In genomic region chr4:135352326-135353065, GRCm38 (mm10) we compare ENCODE assay signal across 8 mouse cellular contexts. TPM values are rescaled to one million over a fixed set of nuclear protein-coding genes. Genes with fewer than 3 reads are reported as not detected.
DNase-seq lines count a peak whose midpoint lies in the region; ATAC-seq and TF ChIP-seq lines count a peak whose summit lies in the region.

No protein-coding gene starts in this region.

- H3K4me2 ChIP-seq in heart, embryonic 13.5 days = peak overlapping the region; percentile 93
- peak overlapping the region; percentile 64 for H3K4me2 ChIP-seq in intestine, embryonic 15.5 days (replicated peaks)
- H3K4me2 ChIP-seq in lung, embryonic 16.5 days (ENCODE audit: low read depth, low read length) = peak overlapping the region; percentile 82

- peaks cover 49% of the 10 kb centered on the region for H3K79me2 ChIP-seq in MEL (ENCODE audit: control insufficient read depth, insufficient read depth, low read length, poor library complexity)

- peaks cover 29% of the 10 kb centered on the region for H3K4me1 ChIP-seq in heart, embryonic 13.5 days
- peaks cover 0 to 25% of the 10 kb centered on the region in 2 experiments; a peak in 2 of 4 replicates for H3K4me1 ChIP-seq in MEL (ENCODE audit: control insufficient read depth in 1 of 2, insufficient read depth in 2 of 2, low read length in 2 of 2)
- no peaks in the 10 kb centered on the region; the same call in 1 of the 2 replicates for H3K4me1 ChIP-seq in embryonic fibroblast, embryonic 13.5 days (ENCODE audit: control insufficient read depth, insufficient read depth, low read length)
- peaks cover 20% of the 10 kb centered on the region for H3K4me1 ChIP-seq in intestine, embryonic 15.5 days (replicated peaks)
- peaks cover 19% of the 10 kb centered on the region for H3K4me1 ChIP-seq in lung, embryonic 16.5 days (replicated peaks; ENCODE audit: control insufficient read depth, insufficient read depth, low read length)
- peaks cover 10% of the 10 kb centered on the region for H3K4me1 ChIP-seq in spleen, adult 2 months (ENCODE audit: control insufficient read depth, insufficient read depth, insufficient read length)

- peak overlapping the region; percentile 88 for H3K27ac ChIP-seq in heart, embryonic 13.5 days (replicated peaks)
- H3K27ac ChIP-seq in MEL (ENCODE audit: control insufficient read depth, low read depth, low read length) = peak overlapping the region; percentile 94
- peak overlapping the region; percentile 67 for H3K27ac ChIP-seq in embryonic fibroblast, embryonic 13.5 days (ENCODE audit: insufficient read depth, low read length)
- peak overlapping the region; percentile 91 for H3K27ac ChIP-seq in intestine, embryonic 15.5 days
- H3K27ac ChIP-seq in lung, embryonic 16.5 days (ENCODE audit: low read length) = peak overlapping the region; percentile 99
- peak overlapping the region; percentile 84 for H3K27ac ChIP-seq in spleen, adult 2 months (ENCODE audit: insufficient read depth, low read length)

- WGBS in heart, embryonic 13.5 days = under 1% methylated on average over 67 of the region's 67 CpGs
- under 1% methylated on average over 65 of the region's 67 CpGs for WGBS in intestine, embryonic 15.5 days
- WGBS in lung, embryonic 16.5 days = under 1% methylated on average over 56 of the region's 67 CpGs
- WGBS in spleen, adult 2 months = under 1% methylated on average over 66 of the region's 67 CpGs

- TF ChIP-seq CTCF in MEL (IDR thresholded peaks at IDR 0.05 in 2 of 3, conservative IDR thresholded peaks at IDR 0.05 in 1 of 3; ENCODE audit: control insufficient read depth in 1 of 3, insufficient read depth in 1 of 3, low read depth in 2 of 3, low read length in 3 of 3, poor library complexity in 1 of 3, severe bottlenecking in 1 of 3) = no peak
- no peak for TF ChIP-seq CTCF in embryonic fibroblast, embryonic 13.5 days (IDR thresholded peaks at IDR 0.05; ENCODE audit: borderline replicate concordance, insufficient read depth, low read length)
- no peak for TF ChIP-seq CTCF in spleen, adult 2 months (IDR thresholded peaks at IDR 0.05; ENCODE audit: extremely low read depth, insufficient read depth, insufficient read length, insufficient replicate concordance)

- peak overlapping the region; percentile 98 for H3K9ac ChIP-seq in heart, embryonic 13.5 days
- H3K9ac ChIP-seq in MEL (ENCODE audit: control insufficient read depth, low read depth, low read length, poor library complexity, severe bottlenecking) = peak overlapping the region; percentile 100
- peak overlapping the region; percentile 97 for H3K9ac ChIP-seq in intestine, embryonic 15.5 days
- H3K9ac ChIP-seq in lung, embryonic 16.5 days (ENCODE audit: low read length) = peak overlapping the region; percentile 100

- H3K36me3 ChIP-seq in heart, embryonic 13.5 days = peaks cover 27% of the 10 kb centered on the region
- H3K36me3 ChIP-seq in MEL (ENCODE audit: control insufficient read depth in 1 of 2, insufficient read depth in 2 of 2, low read length in 2 of 2) = peaks cover 13 to 28% of the 10 kb centered on the region in 2 experiments
- H3K36me3 ChIP-seq in intestine, embryonic 15.5 days = 0 out of 2 replicates have a peak, but pooled peaks cover 2% of the 10 kb centered on the region
- peaks cover 4% of the 10 kb centered on the region; the same call in 1 of the 2 replicates for H3K36me3 ChIP-seq in lung, embryonic 16.5 days (ENCODE audit: control insufficient read depth, insufficient read depth, low read length)
- no peaks in the 10 kb centered on the region; the same call in 1 of the 2 replicates for H3K36me3 ChIP-seq in spleen, adult 2 months (ENCODE audit: control insufficient read depth, insufficient read depth, low read length)

- H3K4me3 ChIP-seq in heart, embryonic 13.5 days = peak overlapping the region; percentile 94
- peak overlapping the region; percentile 78 to 99 for H3K4me3 ChIP-seq in MEL (ENCODE audit: control insufficient read depth in 1 of 2, insufficient read depth in 1 of 2, low read depth in 2 of 2, low read length in 2 of 2)
- peak overlapping the region; percentile 75 for H3K4me3 ChIP-seq in embryonic fibroblast, embryonic 13.5 days (ENCODE audit: insufficient read depth, low read length)
- peak overlapping the region; percentile 90 for H3K4me3 ChIP-seq in intestine, embryonic 15.5 days (replicated peaks)
- H3K4me3 ChIP-seq in lung, embryonic 16.5 days (ENCODE audit: low read length) = peak overlapping the region; percentile 97
- peak overlapping the region; percentile 82 for H3K4me3 ChIP-seq in spleen, adult 2 months (ENCODE audit: extremely low read depth, insufficient read depth, insufficient read length)

- H3K9me3 ChIP-seq in heart, embryonic 13.5 days = no peaks in the 10 kb centered on the region
- no peaks in the 10 kb centered on the region for H3K9me3 ChIP-seq in MEL (replicated peaks; ENCODE audit: insufficient read depth, low read length)
- H3K9me3 ChIP-seq in intestine, embryonic 15.5 days = no peaks in the 10 kb centered on the region
- no peaks in the 10 kb centered on the region for H3K9me3 ChIP-seq in lung, embryonic 16.5 days (ENCODE audit: control insufficient read depth, low read length)

- H3K27me3 ChIP-seq in heart, embryonic 13.5 days (replicated peaks) = peaks cover 9% of the 10 kb centered on the region; the same call in 1 of the 2 replicates
- no peaks in the 10 kb centered on the region for H3K27me3 ChIP-seq in MEL (ENCODE audit: control insufficient read depth in 1 of 2, insufficient read depth in 2 of 2, low read length in 2 of 2)
- H3K27me3 ChIP-seq in intestine, embryonic 15.5 days (replicated peaks) = no peaks in the 10 kb centered on the region
- no peaks in the 10 kb centered on the region for H3K27me3 ChIP-seq in lung, embryonic 16.5 days (ENCODE audit: control insufficient read depth, insufficient read depth, low read depth, low read length)
- H3K27me3 ChIP-seq in spleen, adult 2 months (ENCODE audit: control insufficient read depth, insufficient read depth, low read length) = no peaks in the 10 kb centered on the region

- peak in 1 of 2 experiments; percentile 61; a peak in 1 of 4 replicates for TF ChIP-seq POLR2A in MEL (IDR thresholded peaks at IDR 0.05; ENCODE audit: control insufficient read depth in 1 of 2, insufficient read depth in 1 of 2, low read depth in 1 of 2, low read length in 2 of 2, poor library complexity in 1 of 2)
- TF ChIP-seq POLR2A in embryonic fibroblast, embryonic 13.5 days (IDR thresholded peaks at IDR 0.05; ENCODE audit: low read depth, low read length) = no peak
- no peak for TF ChIP-seq POLR2A in spleen, adult 2 months (IDR thresholded peaks at IDR 0.05; ENCODE audit: low read depth, low read length)

- ATAC-seq in heart, embryonic 13.5 days (ENCODE audit: extremely low read depth, insufficient number of reproducible peaks, low FRiP score, low TSS enrichment) = peak; percentile 39; the same call in 1 of the 2 replicates
- peak; percentile 42 for ATAC-seq in intestine, embryonic 15.5 days
- ATAC-seq in lung, embryonic 16.5 days (ENCODE audit: low read depth) = peak; percentile 39; the same call in 1 of the 2 replicates

- no peak for TF ChIP-seq EP300 in MEL (IDR thresholded peaks at IDR 0.05; ENCODE audit: low read depth in 1 of 2, low read length in 2 of 2)

- TF ChIP-seq RAD21 in MEL (IDR thresholded peaks at IDR 0.05; ENCODE audit: low read depth, low read length) = no peak

- no peak for DNase-seq in heart, adult 11 months
- DNase-seq in MEL (ENCODE audit: low read depth, low spot score) = peak; percentile 69
- DNase-seq in spleen, adult 2 months (ENCODE audit: low read depth in 1 of 2, low spot score in 2 of 2) = peak in 1 of 2 experiments; percentile 18
- DNase-seq in layer of hippocampus, adult 8-10 months (ENCODE audit: low spot score in 2 of 2) = no peak

TF ChIP-seq in MEL, 35 proteins besides CTCF, POLR2A, EP300 and RAD21:
- TF ChIP-seq MAZ (IDR thresholded peaks at IDR 0.05; ENCODE audit: low read depth, low read length) (0 out of 2 replicates have a peak, but pooled peaks have one; percentile 9), UBTF (IDR thresholded peaks at IDR 0.05; ENCODE audit: borderline replicate concordance, insufficient read depth, low read depth, low read length) (peak; percentile 96), SIN3A (IDR thresholded peaks at IDR 0.05; ENCODE audit: low read length) (peak; percentile 58), CHD1 (IDR thresholded peaks at IDR 0.05; ENCODE audit: low read depth, low read length) (0 out of 2 replicates have a peak, but pooled peaks have one; percentile 70), NELFE (IDR thresholded peaks at IDR 0.05; ENCODE audit: low read depth, low read length) (no peak), E2F4 (IDR thresholded peaks at IDR 0.05; ENCODE audit: borderline replicate concordance, low read depth, low read length) (no peak)
TF ChIP-seq in MEL: peak in this region for 4.

RNA-seq across cellular contexts. Expression of gene Srrm1, which starts 0.6 kb away (rescaled TPM):
- 141 and 146 TPM in 2 replicates for polyA plus RNA-seq in heart, embryonic 13.5 days (2015; fragmentation: Nextera tagmentation; extraction: Ambion mirVana)
- 26.9 and 29.4 TPM in 2 replicates for total RNA-seq in MEL (2012; rRNA removed)
- polyA plus RNA-seq in MEL (2012; ENCODE audit: insufficient read depth in 1 of 2, insufficient read length in 2 of 2, low read depth in 1 of 2, low replicate concordance in 2 of 2, missing spikeins in 1 of 2) = 100 to 1,000 TPM; 138 to 285 TPM
- 160 and 173 TPM in 2 replicates for polyA plus RNA-seq in embryonic fibroblast, embryonic 13.5 days (2011; ENCODE audit: insufficient read length, low read depth, missing spikeins)
- 189 and 248 TPM in 2 replicates for polyA plus RNA-seq in intestine, embryonic 15.5 days (2015; fragmentation: Nextera tagmentation; extraction: Ambion mirVana)
- 193 and 220 TPM in 2 replicates for polyA plus RNA-seq in lung, embryonic 16.5 days (2015; fragmentation: Nextera tagmentation; extraction: Ambion mirVana)
- 21.1 and 22.2 TPM in 2 replicates for polyA plus RNA-seq in spleen, adult 2 months (2012; rRNA removed)
- 100 to 1,000 TPM; 134 to 168 (median 160) TPM for total RNA-seq in layer of hippocampus, adult 8-10 months (2022)

RNA-seq across cellular contexts. Expression of gene Ncmap, which starts 45.5 kb away (rescaled TPM):
- polyA plus RNA-seq in heart, embryonic 13.5 days (2015; fragmentation: Nextera tagmentation; extraction: Ambion mirVana) = 0.55 and 0.76 TPM in 2 replicates
- 0.08 TPM in 1 of 2 replicates, not detected in the other for total RNA-seq in MEL (2012; rRNA removed)
- under 1 TPM in 1 of 2 experiments, not detected in 1; 0.22 TPM for polyA plus RNA-seq in MEL (2012; ENCODE audit: insufficient read depth in 1 of 2, insufficient read length in 2 of 2, low read depth in 1 of 2, low replicate concordance in 2 of 2, missing spikeins in 1 of 2)
- polyA plus RNA-seq in embryonic fibroblast, embryonic 13.5 days (2011; ENCODE audit: insufficient read length, low read depth, missing spikeins) = not detected in 2 replicates
- polyA plus RNA-seq in intestine, embryonic 15.5 days (2015; fragmentation: Nextera tagmentation; extraction: Ambion mirVana) = 7.4 and 7.7 TPM in 2 replicates
- 7.4 and 8.5 TPM in 2 replicates for polyA plus RNA-seq in lung, embryonic 16.5 days (2015; fragmentation: Nextera tagmentation; extraction: Ambion mirVana)
- 0.83 and 1.2 TPM in 2 replicates for polyA plus RNA-seq in spleen, adult 2 months (2012; rRNA removed)
- total RNA-seq in layer of hippocampus, adult 8-10 months (2022) = 1 to 10 TPM in 1 of 4 experiments, under 1 TPM in 2, not detected in 1; 0.58 to 1.2 (median 0.96) TPM
